Mouse (Mus musculus) kidney, adult 8-10 months (tissue): Measurements from ENCODE around the gene Pdlim1.

Source experiments
- DNase-seq, 2 experiments: peaks; one replicate each; pipeline ENCODE4 v3.0.0; 2022

Pdlim1 gene

DNA sequence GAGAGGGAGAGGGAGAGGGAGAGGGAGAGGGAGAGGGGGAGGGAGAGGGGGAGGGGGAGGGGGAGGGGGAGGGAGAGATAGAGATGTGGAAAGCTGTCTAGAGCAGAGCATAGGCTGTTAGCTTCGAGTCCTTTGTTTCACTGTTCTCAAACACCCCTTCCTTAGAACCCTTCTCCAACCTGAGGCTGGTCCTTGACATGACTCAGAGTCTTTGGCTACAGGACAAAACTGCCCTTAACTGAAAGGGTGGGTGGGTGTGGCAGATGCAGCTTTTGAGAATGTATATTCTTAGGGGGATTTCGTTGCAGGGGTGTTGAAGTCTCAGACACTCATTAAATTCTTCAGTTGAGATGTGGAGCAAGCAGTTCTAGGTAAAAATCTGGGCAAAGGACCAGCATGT is 11.8 kb upstream of the Pdlim1 start:
- no peak for DNase-seq

DNA sequence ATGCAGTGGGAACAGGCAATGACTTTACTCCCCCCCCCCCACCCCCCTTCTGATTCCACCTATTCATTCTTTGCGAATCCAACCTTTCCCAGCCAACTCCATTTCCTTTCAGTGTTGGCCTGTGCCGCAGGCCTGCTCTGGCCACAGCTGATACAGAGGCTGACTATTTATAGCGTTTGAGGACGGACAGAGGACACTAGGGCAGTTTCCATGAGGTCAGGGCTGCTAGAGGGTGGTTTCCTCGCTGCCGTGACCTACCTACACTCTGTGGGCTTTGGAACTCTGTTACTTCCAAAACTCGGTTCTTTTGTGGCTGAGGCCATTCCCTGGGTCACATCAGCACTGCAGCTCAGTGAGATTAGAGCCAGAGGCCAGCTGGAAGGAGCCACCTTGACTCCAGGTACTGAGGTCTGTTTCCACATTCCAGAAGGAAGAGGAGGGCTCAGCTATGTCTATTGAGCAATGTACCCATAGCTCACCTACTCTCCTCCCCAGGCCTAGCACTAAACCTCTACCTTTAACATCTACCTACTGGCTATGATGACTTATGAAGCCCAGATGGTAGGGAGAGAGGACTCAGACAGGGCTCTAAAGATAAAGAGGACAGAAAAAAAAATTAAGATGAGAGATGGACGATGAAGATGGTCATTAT is 6.9 kb upstream of the Pdlim1 start:
- no peak for DNase-seq

DNA sequence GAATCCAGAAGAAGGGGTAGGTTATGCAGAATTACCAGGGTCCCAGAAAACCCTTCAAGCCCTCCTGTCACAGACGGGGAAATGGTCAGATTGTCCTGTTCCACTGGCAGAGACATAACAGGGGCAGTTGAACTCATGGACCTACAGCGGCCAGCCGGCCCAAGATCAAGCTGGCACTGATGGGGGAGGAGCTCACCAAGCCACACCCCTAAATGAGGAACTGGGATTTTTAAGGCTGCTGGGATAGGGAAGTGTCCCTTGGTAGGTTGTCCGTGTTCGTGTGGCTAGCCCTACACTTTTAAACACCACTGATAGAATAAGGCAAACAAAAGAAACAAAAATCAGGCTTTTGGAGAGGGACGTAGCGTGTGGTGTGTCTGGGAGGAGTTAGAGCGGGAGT is 5.9 kb upstream of the Pdlim1 start:
- DNase-seq, result no peak

DNA sequence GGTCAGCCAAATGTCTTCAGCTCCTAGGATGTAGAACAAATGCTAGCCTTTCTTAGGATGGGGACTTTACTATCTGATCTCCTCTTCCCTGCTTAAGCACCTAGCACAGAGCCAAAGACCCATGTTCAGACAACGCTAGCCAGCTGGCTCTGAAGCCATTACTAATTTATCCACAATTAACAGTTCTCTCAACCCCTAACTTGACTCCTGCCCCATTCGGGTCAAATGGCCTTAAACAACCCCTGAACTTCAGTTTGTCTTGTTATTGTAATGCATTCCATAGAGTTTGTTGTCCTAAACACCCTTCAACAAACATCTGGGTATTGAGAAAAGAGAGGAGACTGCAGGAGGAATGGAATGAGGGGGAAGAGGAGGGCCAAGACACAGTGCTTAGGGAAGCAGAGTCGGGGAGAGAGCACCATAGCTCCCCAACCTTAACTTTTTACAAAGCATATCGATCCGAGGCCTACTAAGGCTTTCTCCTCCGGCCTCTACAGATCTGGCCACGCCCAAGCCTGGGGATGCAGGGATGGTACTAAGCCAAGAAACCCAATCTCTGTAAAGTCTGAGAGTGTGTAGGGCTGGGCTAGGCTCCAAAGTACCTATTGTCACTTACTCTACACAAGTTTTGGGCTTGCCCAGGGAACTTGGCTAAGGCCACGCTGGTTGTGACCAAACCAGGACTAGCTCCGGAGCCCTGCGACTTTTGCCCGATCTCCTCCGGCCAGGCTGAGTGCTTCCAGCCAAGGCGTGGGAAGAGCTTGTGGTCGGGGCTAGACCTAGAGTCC is 4.0 kb upstream of the Pdlim1 start:
- peak; percentile 29 to 43 for DNase-seq

DNA sequence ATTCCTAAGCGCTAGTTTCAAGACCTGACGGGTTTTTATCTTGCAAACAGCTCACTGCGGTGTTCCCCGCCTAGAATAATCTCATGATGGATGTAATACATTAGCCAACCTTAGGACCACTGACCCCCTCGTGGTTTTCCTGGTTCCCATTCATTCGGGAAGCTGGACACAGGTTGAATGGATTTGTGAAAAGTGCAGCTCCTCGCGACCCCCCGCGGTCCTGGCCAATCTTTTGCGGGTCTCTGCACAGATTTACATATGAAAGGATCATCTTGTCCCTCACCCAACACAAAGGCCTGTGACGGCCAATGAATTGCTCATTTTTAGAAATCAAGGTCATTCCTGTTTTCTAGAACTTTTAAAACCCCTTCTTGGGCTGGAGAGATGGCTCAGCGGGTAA is 1.0 kb upstream of the Pdlim1 start:
- DNase-seq, result no peak

DNA sequence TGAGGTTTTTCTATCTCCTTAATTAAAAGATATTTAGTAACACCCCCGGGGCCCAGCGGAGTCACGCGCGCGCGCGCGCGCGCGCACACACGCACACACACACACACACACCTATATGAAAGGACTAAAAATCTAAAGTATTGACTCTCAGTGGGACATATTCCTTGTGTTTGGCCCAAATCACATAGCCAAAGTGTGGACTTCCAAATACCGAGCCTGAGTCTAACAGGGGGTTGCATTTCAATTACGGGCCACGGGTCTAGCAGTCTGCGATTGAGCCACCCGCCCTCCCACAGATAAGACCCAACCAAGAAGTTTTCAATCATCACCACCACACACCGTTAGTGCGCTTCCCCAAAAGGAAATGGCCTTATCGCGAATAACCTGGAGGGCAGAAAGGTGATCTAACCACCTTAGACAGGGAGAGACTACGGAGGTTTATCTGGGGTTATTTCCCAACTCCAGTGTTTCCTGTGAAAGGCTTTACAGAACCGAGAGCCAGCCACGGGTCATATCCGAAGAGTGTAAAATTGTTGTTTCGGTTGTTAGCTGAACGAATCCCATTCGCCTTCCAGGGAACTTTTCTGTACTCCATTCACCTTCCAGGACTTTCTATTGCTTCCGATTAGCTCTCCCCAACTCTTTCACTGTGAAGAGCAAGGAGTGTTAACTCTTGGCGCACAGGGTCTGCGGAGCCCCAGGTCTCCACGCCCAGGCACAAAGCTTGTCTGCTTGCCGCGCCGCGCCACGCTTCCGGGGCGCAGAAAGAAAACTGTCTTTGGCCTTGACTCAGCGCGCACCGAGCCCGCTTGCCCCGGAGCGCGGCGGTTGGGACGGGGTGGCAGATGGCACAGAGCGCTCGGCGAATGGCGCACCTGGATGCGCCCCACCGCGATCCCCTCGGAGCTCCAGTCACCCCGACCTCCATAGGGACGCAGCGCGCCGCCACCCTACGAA is 1.0 kb downstream of the Pdlim1 start:
- no peak for DNase-seq

DNA sequence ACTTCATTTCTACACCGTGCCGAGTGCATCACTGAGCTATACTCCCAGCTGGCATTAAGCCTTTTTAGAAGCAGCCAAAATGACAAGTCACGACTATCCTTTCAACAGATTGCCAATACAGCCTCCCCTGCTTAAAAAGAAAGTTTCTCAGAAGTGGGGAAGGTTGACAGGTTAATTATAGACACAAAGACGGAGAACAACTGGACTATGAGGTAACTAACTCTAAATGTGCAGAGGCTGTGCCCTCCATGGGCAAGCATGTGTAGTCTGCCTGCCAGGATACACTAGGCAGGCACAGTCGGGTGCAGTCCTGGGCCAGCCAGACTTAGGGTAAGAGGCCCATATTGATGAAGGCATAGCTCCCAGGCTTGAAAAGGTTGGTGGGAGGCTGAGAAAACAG is 2.1 kb downstream of the Pdlim1 start:
- DNase-seq, result no peak

DNA sequence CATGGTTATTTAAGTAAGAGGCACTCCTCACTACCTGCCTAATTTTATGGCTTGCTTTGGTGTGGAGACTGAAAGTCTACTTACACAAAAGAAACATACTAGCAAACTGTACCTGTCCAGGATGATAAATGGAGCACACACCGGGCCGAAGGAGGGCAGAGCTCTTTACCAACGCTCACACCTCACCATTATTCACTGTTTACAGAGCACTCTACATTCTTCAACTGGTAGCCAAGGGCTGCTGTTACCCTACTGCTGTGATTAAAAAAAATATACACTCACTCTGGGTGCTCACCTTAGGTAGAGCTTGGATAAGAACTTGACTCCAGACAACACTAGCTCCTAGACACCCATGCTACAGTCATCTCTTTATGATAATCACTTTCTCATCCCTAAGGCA is 3.1 kb downstream of the Pdlim1 start:
- DNase-seq, result no peak

DNA sequence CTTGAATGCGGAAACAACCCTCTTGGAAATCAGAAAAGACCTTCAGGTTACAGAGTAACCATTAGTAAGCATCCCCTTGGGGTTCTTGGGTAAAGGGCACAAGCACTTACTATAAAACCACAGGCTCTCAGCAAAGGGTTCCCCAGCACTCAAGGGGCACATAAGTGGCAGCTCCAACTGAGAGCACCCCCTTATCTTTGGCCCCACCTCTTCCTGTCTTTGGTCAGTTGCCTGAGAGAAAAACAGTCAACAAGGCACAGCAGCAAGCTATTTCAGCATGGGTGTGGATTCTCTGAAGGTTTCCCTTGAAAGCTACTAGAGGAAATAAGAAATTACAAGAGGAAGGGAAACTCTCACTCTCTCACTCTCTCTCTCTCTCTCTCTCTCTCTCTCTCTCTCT is 4.3 kb downstream of the Pdlim1 start:
- no peak for DNase-seq

DNA sequence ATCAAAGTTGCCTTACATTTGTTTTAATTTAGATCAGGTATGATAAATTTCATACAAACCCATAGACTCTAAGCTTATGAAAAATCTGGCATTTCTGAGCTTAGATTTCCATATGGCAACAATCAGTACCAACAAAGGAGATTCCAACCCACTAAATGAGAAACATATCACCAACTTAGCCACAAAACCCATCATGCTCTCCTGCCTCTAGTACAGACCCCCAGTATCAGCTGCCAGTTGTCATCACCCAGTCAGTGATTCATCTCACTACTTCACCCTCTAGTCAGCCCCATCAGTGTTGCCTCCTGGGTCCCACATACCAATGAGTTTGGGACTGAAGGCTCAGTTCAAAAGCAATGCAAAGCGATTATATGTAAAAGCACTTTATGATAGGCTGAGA is 12.2 kb downstream of the Pdlim1 start:
- DNase-seq, result no peak

DNA sequence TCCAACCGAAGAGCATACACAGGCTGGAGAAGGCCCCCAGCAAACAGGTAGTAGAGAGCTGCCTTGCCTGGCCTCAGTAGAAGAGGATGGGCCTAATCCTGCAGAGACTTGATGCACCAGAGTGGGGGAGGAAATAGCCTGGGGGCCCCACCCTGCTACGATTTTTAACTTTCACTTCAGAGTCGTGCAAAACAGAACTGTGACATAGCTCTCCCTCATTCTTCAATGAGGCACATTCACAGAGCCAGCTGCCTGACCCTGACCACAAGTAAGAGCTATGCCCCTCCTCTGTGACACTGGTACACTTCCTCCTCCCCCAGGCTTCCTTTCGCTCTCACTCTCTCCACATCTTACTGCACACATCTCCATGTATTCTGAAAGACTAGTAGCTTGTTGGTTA is 14.2 kb downstream of the Pdlim1 start:
- DNase-seq, result no peak

DNA sequence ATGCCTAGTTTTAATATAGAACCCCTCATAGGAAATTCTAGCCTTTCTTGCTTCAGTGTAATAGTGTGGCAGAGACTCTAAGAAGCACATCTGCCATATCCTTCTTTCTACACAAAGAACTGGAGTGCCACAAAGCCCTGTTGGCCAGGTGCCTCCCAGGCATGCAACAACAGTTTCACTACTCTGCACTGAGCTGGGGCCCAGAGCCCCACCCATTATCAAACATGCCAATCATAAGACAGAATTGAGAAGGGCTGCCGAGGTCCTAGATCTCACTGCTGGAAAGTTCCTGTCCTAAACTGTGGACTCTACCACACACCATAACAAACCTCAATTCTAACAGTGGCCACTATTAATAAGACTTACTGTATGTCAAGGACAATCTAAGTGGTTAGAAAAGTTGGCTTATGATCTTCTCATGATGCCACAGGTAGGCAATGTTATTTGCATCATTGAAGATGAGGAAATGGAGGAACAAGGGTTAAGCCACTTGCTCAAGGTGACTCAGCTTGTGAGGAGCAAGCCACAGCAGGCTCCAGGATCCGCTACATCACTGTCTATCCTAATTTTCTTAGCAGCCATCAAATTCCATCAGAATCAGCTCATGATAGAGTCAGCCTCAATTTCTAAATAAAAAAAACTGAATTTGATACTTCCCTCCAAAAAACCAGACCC is 15.1 kb downstream of the Pdlim1 start:
- DNase-seq, result no peak

DNA sequence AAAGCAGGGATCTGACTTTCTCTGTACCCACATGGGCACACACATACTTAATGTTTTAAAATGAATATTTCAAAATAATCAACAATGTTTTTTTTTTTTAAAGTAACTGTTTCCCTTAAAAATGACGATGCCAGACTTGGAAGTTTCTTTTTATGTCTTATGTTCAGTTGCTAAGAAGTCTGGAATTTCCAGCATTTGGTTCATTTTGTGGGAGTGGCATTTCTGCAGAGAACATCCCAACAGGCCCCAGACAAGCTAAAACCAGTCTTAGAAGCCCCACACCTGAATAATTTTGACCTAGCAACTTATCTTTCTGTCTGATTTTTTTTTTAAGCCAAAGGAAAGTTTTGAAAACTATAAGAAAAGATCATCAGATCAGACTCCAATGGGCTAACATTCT is 16.1 kb downstream of the Pdlim1 start:
- no peak for DNase-seq

DNA sequence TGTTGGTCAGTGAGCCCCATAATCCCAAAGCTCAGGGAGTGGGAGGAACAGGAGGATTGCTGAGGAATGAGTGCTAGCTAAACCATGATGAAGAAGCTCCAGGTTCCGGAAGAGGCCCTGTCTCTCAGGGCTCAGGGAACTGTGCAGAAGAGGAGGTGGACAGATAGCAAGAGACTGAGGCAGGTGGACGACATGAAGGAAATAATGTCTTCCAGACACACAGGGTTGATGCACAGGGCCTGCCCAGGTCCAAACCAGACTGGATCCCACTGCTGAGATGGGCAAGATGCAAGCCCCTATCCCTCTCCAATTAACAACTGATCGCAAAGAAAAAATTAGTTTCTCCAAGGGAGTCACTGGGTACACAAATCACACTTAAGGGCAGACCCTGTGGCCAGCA is 16.9 kb downstream of the Pdlim1 start:
- DNase-seq, result no peak

DNA sequence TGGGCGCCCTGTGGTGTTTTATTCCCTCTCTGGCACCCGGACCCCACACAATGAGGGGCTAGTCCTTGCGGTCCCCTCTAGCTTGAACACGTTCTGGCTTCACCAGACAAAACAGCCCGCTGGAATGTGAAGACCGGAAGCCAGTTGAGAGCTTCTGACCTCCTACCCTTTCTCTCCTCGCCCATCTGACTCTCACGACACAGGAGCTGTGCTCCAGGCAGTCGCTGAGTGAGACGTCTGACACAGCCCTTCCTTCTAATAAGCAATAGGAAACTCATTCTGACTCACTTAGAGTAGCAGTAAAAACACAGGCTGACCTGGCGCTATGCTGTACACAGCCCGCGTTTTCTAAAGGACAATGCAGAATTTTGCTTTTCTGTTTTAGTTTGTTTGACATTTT is 17.9 kb downstream of the Pdlim1 start:
- no peak for DNase-seq

DNA sequence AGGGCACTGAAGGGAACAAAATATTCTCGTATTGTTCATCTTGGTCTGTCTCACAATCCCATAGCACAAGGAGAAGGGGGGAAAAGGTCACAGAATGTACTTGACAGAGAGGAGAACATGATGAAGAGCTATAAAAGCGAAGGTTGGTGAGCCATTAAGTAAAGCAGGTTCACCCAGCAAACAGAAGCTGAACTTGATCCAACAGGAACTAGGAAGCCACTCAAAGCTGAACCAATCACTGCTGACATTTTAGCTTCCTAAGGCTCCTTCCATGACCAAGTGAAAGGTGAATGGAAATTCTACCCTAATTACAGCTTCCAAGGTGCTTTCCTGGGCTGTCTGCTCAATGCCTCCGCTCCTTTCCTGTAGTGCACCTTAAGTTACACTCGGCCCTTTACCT is 20.5 kb downstream of the Pdlim1 start:
- DNase-seq, result no peak

DNA sequence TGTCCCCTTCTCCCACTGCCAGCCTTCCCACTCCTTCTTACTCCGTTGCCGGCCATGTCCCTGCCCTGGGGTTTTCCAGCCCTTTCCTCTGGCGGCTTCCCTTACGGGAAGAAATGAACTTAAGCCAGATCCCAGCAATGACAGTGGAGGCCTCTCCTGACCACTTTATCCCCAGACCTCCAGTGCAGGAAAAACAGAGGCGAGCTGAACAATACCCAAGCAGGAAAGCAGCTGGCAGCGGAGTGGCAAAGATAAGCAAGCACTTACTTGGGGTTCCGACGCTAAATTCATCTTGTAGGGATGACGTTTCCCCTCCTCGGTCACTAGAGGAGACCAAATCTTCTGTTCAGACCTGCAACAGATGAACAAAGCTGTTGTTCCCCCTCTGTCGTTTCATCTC is 22.3 kb downstream of the Pdlim1 start:
- DNase-seq, result no peak

DNA sequence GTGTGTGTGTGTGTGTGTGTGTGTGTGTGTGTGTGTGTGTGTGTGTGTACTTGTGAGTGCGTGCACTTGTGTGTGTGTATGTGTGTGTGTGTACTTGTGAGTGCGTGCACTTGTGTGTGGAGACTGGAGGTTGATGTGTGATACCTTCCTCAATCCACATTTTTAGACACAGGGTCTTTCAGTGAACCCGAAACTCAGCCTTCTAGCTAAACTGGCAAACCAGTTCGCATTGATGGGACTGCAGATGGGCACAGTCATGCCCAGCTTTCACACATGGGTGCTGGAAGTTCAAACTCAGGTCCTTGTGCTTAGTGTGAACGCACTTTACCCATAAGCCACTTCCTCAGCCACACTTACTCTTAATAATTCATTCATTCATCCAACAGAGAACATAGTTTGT is 23.2 kb downstream of the Pdlim1 start:
- no peak for DNase-seq

DNA sequence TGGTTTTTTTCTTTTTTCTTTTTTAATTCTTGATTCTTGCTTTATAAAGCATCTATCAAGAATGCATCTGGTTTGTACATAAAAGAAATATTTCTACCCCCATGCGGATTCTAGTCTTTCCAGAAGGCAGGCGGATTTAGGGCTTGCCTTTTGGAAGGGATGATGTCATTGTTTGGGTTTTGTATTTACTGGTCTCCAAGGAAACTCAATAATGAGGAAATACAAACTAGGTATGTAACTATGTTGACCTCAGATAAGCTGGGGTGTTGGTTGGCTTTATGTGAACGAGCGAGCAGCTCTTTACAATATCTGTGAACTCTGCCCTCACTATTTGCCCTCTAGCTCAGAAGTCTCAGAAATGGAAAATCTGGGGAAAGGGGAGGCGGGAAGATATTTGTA is 24.4 kb downstream of the Pdlim1 start:
- no peak for DNase-seq

DNA sequence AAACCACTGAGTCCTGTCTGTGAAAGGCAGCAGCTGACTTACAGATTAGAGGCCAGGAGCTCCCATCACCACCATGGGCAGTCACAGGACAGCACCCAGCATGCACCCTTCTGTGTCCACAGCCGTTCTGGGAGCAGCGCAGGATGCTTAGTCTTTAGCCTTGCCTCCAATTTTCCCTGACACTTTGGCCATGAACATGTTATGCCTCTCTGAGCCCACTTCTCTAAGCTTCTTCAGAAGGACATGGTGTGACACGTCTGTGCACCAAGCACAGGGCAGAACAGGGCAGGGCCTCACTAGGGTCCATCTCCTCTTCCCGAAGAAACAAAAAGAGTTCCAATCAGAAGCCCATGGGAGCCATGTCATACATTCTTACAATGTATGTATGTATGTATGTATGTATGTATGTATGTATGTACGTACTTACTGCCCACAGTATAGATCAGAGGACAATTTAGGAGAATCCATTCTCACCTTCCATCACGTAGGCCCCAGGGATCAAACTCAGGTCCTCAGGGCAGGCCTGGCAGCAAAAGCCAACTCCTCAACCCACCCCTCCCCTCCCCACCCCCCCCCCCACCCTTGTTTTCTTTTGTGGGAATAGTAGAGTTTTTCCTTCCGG is 24.9 kb downstream of the Pdlim1 start:
- DNase-seq, result no peak

DNA sequence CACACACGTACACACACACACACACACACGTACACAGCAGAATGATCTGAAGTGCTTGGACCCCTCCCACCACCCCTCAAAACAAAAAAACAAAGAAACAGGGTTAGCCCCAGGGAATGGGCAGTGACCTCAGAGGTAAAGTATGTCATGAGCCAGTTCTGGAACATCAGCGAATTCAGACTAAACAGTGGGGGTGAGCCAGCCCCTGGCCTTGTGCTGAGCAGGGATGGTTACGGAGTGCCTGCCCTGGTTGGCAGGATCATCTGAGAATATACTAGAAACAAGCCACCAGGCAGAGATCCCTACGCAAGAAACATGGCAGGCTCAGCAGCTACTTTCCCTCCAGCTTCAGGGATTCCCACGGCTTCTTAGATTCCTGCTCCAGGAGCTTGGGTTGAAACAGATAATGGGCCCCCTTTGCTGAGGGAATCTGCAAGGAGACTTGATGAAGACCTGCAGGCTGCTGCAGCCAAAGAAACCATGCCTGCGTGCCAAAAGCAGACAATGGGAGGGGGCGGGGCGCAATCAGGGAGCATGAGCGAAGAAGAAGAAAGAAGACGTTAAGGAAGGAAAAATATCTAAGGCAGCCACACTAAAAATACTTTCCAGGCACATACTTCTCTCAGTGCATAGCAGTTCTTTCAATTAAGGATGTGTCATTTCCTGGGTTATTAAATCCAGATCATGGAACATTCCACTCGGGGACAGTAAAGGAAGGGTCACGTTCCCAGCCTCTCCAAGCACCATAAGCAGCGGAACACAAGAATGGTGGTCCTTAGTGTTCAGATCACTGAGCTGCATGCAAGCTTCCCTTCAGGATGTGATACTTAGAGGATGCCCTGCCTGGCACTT is 30.6 kb downstream of the Pdlim1 start:
- no peak for DNase-seq

DNA sequence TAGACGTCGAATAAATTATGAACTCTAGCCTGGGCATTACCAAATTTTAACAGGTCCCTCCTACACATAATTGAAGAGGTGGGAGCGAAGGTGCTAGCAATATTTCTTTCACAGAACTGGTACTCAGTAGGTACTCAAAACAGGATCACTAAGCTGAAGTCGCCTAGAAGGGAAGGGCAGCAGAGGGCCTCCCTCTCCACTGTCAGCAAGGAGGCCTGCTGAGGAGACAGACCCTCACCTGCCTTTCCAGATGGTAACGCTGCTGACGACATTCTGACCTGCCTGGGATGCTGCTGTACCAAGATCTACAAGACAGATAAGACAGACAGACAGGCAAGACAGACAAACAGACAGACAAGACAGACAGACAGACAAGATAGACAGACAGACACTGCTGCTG is 31.3 kb downstream of the Pdlim1 start:
- no peak for DNase-seq
